Mouse (Mus musculus): ENCODE measurements around the gene Akain1.

DNA sequence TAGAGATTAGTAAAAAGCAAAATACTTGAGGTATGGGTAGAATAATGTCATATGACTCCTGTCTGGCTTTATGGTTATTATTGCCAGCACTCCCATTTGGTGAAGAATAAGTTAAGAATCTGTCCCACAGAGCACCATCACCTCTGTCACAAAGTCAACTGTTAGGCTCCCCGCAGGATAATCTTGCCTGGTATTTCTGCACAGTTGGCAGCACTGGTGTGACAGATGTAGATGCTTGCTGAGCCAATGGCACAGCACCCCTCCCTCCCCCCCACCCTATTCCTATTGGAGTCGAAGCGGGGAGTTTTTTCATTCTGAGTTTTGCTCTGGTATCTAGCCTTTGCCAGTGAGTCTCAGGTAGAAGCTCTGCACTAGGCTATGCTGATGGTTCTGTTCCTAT is 23.9 kb downstream of the Akain1 start:
- no peak for TF ChIP-seq POLR2A (IDR thresholded peaks at IDR 0.05; ENCODE audit: low read depth, low read length)
- TF ChIP-seq CTCF (IDR thresholded peaks at IDR 0.05; ENCODE audit: extremely low read depth, insufficient read depth, insufficient read length, insufficient replicate concordance) = no peak

All from spleen, adult 2 months (tissue).